Mouse (Mus musculus) heart, embryonic 16.5 days (tissue): ENCODE measurements at regions not wholly inside any gene's neighbourhood (a gene's known extent, or its start where the extent isn't known, plus 50 kb on each side); places are given as distances from the start of the nearest gene placed in this dataset.

Source experiments
- ATAC-seq: fragments of 200-750 bp; cut with Nextera tagmentation; replicated peaks from 2 replicates; pipeline ENCODE4 v1.8.0; 2017; ENCODE audit warnings: moderate number of reproducible peaks; ENCODE audit not compliant: insufficient read depth, low FRiP score; ENCODE audit errors: extremely low read depth
- H3K27ac ChIP-seq: fragments of 300-500 bp; sonication (generic); 2 replicates; pipeline ENCODE4 v1.5.1; 2014; ENCODE audit warnings: mild to moderate bottlenecking, low read length, control low read depth, moderate library complexity
- H3K27me3 ChIP-seq: fragments of 300-500 bp; sonication (generic); 2 replicates; pipeline ENCODE4 v1.6.1; 2014; ENCODE audit warnings: low read length, mixed read lengths; ENCODE audit not compliant: control insufficient read depth, insufficient read depth
- H3K36me3 ChIP-seq: fragments of 300-500 bp; sonication (generic); 2 replicates; pipeline ENCODE4 v1.6.1; 2014; ENCODE audit not compliant: control insufficient read depth, insufficient read depth
- H3K4me1 ChIP-seq: fragments of 300-500 bp; sonication (generic); 2 replicates; pipeline ENCODE4 v1.6.1; 2014; ENCODE audit warnings: low read length, mixed read lengths; ENCODE audit not compliant: control insufficient read depth, insufficient read depth
- H3K4me2 ChIP-seq: fragments of 300-500 bp; sonication (generic); 2 replicates; pipeline ENCODE4 v1.6.1; 2014; ENCODE audit warnings: low read depth, mild to moderate bottlenecking, control low read depth, low read length
- H3K4me3 ChIP-seq: fragments of 300-500 bp; sonication (generic); 2 replicates; pipeline ENCODE4 v1.5.1; 2014; ENCODE audit warnings: mild to moderate bottlenecking, control low read depth, low read length
- H3K9ac ChIP-seq: fragments of 300-500 bp; sonication (generic); 2 replicates; pipeline ENCODE4 v1.6.1; 2014; ENCODE audit warnings: low read length, control low read depth
- H3K9me3 ChIP-seq: fragments of 300-500 bp; sonication (generic); replicated peaks from 2 replicates; pipeline ENCODE4 v1.6.1; 2016; ENCODE audit warnings: low read length; ENCODE audit not compliant: control insufficient read depth
- WGBS: fragments of 180-500 bp; shearing (Covaris S2); extraction: QIAGEN DNeasy Blood & Tissue Kit; methylation state at CpG from one replicate; pipeline ENCODE4 v1.1.7; 2014; 5-methylcytosine and 5-hydroxymethylcytosine counted together

DNA sequence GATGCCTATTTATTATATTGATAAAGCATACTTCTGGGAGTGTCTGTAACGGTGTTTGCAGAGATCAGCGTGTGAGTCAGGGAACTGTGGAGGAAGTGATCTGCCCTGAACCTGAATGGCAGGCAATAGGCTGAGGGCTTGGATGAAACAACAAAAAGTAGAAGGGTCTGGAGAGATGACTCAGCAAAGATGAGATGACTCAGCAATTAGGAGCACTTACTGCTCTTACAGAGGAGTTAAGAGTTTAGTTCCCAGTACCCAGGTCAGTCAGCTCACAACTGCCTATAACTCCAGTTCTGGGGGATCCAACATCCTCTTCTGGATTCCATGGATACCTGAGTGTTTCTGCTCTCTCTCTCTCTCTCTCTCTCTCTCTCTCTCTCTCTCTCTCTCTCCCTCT, 277.6 kb downstream of the 3100002H09Rik start:
- Histone ChIP-seq H3K4me2 (no peak overlapping the region), H3K4me3 (no peak overlapping the region), H3K27ac (no peak overlapping the region), H3K4me1 (no peaks in the 10 kb centered on the region), H3K9me3 (peaks cover 2% of the 10 kb centered on the region; the same call in 1 of the 2 replicates), H3K9ac (no peak overlapping the region), H3K36me3 (no peaks in the 10 kb centered on the region), H3K27me3 (no peaks in the 10 kb centered on the region)
- 76% methylated on average over 2 of the region's 2 CpGs for WGBS
- no peak for ATAC-seq

DNA sequence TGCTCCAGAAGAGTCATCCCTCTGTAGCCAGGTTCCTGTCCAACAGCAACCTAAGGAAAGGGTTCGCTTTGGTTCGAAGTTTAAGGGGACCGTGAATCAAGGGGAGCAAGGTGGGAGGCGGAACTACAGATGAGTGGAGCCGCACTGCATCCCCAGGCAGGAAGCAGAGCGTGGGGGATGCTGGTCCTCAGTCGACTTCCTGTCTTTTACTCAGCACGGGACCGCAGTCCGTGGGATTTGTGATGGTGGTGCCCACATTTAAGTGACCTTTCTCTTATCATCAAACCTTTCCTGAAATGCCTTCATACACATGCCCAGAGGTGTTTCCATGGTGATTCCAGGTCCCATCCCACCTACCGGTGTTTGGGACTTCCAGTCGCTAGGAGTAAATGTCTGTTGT, 278.2 kb downstream of the 3100002H09Rik start:
- no peak for ATAC-seq
- no peaks in the 10 kb centered on the region for H3K27me3 ChIP-seq
- 78% methylated on average over 12 of the region's 12 CpGs for WGBS

DNA sequence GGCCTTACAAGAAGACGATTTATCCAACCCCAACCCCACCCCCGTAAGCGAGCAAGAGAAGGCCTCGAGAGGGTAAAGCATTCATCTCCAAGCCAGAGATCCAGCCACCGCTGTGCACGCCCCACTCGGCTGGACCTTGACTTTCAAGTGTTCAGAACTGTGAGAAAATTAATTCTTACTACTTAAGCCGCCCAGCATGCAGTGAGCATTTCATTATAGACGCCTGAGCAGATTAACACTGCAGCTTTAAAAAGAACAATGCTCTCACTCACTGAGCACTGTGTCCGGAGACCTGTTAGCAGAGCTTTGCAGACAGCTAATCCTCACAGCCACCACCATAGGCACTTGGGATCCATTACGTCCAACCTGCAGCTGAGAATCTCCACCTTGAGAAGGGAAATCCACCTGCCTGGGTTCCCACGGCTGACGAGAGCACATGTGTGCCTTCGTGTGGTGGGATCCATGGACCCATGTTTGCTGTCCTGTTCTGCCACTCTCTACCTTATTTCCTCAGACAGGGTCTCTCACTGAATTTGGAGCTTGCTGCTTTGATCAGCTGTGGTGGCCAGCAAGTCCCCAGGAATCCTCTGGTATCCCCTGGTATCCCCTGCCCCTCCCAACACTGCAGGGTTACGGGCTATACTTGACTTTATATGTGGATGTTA, 281.4 kb downstream of the 3100002H09Rik start:
- H3K4me2 ChIP-seq = no peak overlapping the region
- no peaks in the 10 kb centered on the region for H3K27me3 ChIP-seq
- no peaks in the 10 kb centered on the region for H3K9me3 ChIP-seq
- H3K27ac ChIP-seq = no peak overlapping the region
- no peaks in the 10 kb centered on the region for H3K36me3 ChIP-seq
- H3K4me1 ChIP-seq = no peaks in the 10 kb centered on the region
- 73% methylated on average over 15 of the region's 15 CpGs for WGBS
- no peak for ATAC-seq
- H3K4me3 ChIP-seq = no peak overlapping the region
- no peak overlapping the region for H3K9ac ChIP-seq

More for the DNA sequence above, 278.2 kb downstream of the 3100002H09Rik start:
- Histone ChIP-seq H3K4me1 (no peaks in the 10 kb centered on the region), H3K4me3 (no peak overlapping the region), H3K36me3 (no peaks in the 10 kb centered on the region), H3K27ac (no peak overlapping the region), H3K9me3 (peaks cover 2% of the 10 kb centered on the region; the same call in 1 of the 2 replicates), H3K9ac (no peak overlapping the region), H3K4me2 (no peak overlapping the region)

DNA sequence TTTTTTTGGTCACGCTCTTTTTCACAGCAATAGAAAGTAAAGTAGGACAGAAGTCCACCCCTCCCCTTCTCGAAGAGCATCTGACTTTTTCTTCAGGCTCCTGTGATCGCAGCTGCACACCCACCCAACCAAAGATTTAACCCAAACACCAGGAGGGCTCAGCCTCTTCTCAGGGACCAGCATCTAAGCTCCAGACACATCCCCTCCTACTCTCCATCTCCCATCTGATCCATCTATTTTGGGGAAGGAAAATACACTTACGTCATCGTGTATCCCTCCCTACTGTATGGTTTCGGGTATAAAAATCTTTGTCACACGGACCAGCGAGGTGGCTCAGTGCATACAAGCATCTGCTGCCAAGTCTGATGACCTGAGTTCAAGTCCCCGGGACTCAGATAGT, 284.3 kb downstream of the 3100002H09Rik start:
- no peak overlapping the region for H3K9ac ChIP-seq
- H3K9me3 ChIP-seq = no peaks in the 10 kb centered on the region
- H3K4me3 ChIP-seq = no peak overlapping the region
- no peak for ATAC-seq
- WGBS = 85% methylated on average over 9 of the region's 9 CpGs
- H3K27me3 ChIP-seq = no peaks in the 10 kb centered on the region
- no peaks in the 10 kb centered on the region for H3K4me1 ChIP-seq
- no peaks in the 10 kb centered on the region for H3K36me3 ChIP-seq
- H3K27ac ChIP-seq = no peak overlapping the region
- H3K4me2 ChIP-seq = no peak overlapping the region

DNA sequence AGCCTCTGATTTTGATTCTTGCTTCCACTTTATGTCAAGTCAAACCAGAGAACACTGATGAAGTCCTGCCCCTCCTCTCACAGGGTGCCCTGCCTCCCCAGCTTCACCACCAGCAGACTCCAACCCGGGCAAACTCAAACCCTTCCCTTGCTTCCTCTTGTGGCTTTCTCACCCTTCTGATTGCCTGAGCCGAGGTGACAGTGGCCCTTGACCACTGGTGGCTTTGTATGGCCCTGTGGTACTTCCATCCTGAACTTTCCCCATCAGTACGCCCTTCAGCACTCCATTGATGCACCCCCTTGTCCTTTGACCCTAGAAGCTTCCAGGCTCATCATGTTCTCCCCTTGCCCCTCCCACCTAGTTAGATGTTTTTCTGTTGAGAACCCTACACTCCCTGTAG, 287.0 kb downstream of the 3100002H09Rik start:
- no peak for ATAC-seq
- H3K36me3 ChIP-seq = no peaks in the 10 kb centered on the region
- no peaks in the 10 kb centered on the region for H3K27me3 ChIP-seq
- H3K4me1 ChIP-seq = no peaks in the 10 kb centered on the region
- H3K9ac ChIP-seq = no peak overlapping the region
- H3K9me3 ChIP-seq = no peaks in the 10 kb centered on the region
- H3K4me3 ChIP-seq = no peak overlapping the region
- WGBS = 60% methylated on average over 3 of the region's 3 CpGs
- no peak overlapping the region for H3K27ac ChIP-seq
- H3K4me2 ChIP-seq = no peak overlapping the region

DNA sequence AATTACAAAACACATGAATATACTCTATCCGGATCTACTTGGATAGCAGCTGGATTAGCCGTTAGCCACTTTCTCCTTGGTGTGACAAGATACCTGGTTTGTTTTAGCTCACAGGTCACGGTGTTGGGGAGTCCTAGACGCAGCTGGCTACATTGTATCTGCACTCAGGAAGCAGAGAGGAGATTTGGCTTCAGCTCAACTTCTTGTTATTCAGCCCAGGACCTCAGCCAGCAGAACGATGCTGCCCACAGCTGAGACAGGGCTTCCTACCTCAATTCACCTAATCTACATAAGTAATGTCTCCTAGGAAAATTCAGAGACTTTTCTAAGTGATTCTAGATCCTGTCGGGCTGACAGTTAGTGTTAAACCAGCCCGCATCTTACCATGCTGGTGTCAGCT, 289.4 kb downstream of the 3100002H09Rik start:
- Histone ChIP-seq H3K4me1 (no peaks in the 10 kb centered on the region), H3K36me3 (no peaks in the 10 kb centered on the region), H3K27ac (no peak overlapping the region), H3K27me3 (no peaks in the 10 kb centered on the region), H3K9ac (no peak overlapping the region), H3K4me3 (no peak overlapping the region), H3K9me3 (no peaks in the 10 kb centered on the region), H3K4me2 (no peak overlapping the region)
- no peak for ATAC-seq
- WGBS = 55% methylated on average over 7 of the region's 7 CpGs

DNA sequence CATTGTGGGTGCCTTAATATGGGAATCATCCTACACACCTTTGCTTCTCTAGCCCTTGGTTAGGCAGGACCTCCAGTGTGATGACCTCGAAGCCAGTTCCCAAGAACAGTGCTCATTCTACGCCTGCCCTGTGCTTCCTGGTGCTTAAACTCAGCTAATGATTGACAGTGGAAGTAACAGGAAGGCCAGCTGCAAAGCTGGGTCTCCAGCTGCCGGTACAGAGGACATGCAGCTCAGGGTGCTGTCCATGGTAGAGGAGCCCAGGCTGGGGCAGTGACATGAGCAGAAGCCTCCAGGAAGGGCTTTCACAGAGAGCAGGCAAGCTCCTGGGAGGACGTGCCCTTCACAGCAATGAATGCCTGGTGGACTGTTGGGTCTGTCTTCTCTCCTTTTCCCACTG, 293.6 kb downstream of the 3100002H09Rik start:
- Histone ChIP-seq H3K9ac (no peak overlapping the region), H3K9me3 (peaks cover 3% of the 10 kb centered on the region), H3K36me3 (no peaks in the 10 kb centered on the region), H3K4me3 (no peak overlapping the region), H3K4me1 (no peaks in the 10 kb centered on the region), H3K27ac (no peak overlapping the region), H3K4me2 (no peak overlapping the region), H3K27me3 (no peaks in the 10 kb centered on the region)
- WGBS = 21% methylated on average over 4 of the region's 4 CpGs
- ATAC-seq = 0 out of 2 replicates have a peak, but pooled peaks have one; percentile 14

DNA sequence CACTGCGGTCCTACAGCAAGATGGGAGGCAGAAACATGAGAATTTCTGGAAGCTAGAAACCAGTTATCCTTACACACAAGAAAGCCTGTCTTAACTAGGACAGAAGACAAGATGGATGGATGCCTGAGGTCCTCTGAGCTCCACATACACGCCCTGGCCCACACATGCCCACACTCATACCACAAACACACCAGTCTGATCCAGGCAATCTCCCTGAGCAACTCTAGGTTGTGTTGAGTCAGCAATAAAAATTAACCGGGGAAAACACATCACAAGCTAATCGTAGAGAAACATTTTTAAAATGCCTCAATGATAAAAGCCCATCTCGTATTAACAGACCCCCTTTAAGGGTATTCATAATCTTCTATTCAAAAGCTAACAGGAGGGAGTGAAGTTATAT, 298.9 kb downstream of the 3100002H09Rik start:
- Histone ChIP-seq H3K36me3 (no peaks in the 10 kb centered on the region), H3K27me3 (no peaks in the 10 kb centered on the region), H3K4me2 (no peak overlapping the region), H3K4me3 (no peak overlapping the region), H3K27ac (no peak overlapping the region), H3K9ac (no peak overlapping the region), H3K9me3 (peaks cover 3% of the 10 kb centered on the region), H3K4me1 (no peaks in the 10 kb centered on the region)
- ATAC-seq = no peak
- WGBS = 70% methylated on average over 5 of the region's 5 CpGs

DNA sequence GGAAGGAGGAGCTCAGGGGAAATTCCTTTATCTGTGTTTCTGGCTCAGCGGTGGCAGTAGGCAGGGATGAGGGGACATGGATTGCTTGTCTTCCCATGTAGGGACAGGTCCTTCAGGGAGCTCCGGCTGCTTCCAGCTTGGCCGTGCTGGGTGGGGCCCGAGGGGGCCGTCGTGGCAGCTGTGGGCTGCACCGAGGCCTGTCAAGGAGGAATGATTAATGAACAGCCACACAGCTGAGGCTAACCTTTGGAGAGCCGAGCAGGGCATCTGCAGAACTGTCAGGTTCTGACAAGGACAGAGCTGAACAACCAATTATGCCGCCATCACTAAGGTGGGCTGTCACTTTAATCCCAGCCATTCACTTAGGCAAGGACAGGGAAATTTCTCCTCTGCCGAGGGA, 300.0 kb downstream of the 3100002H09Rik start:
- Histone ChIP-seq H3K9me3 (peaks cover 3% of the 10 kb centered on the region), H3K4me2 (no peak overlapping the region), H3K4me3 (no peak overlapping the region), H3K36me3 (no peaks in the 10 kb centered on the region), H3K27me3 (no peaks in the 10 kb centered on the region), H3K9ac (no peak overlapping the region), H3K4me1 (no peaks in the 10 kb centered on the region), H3K27ac (no peak overlapping the region)
- WGBS = 11% methylated on average over 10 of the region's 10 CpGs
- ATAC-seq = no peak
